Mouse (Mus musculus): Measurements from ENCODE around the gene Ubox5. TPM values are rescaled to one million over a fixed set of nuclear protein-coding genes. Genes with fewer than 3 reads are reported as not detected.

The Ubox5 gene
- polyA plus RNA-seq, 1 experiment from 2014 or later, result 2.6 TPM

DNA sequence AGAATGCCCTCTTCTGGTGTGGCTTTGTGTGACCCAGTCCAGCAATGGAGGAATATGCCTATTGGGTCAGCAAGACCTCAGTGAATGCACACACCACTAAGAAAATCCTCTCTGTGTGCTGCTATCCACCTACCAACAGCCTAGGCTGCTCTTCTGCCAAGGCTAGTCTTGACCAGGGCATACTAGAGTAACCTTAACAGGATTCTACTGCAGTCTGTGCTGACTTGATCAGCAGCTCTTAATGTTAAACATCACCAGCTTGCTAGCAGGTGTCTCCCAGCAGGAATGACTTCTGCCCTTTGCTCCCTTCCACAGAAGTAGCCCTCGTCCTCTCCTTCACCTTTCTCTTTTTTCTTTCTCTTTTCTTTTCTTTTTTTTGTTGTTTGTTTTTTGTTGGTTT, 73.5 kb downstream of the Ubox5 start:
- DNase-seq, result no peak
- TF ChIP-seq EP300 (IDR thresholded peaks at IDR 0.05; ENCODE audit: low read depth) (no peak), CTCF (IDR thresholded peaks at IDR 0.05; ENCODE audit: low read depth) (no peak)
- Histone ChIP-seq H3K9ac (replicated peaks) (no peak overlapping the region), H3K4me1 (ENCODE audit: insufficient read depth) (no peaks in the 10 kb centered on the region), H3K27me3 (ENCODE audit: insufficient read depth, low read length) (no peaks in the 10 kb centered on the region), H3K27ac (ENCODE audit: low read depth) (no peak overlapping the region), H3K36me3 (replicated peaks; ENCODE audit: insufficient read depth, low read length) (peaks cover 30% of the 10 kb centered on the region), H3K4me2 (ENCODE audit: low read depth, low read length) (no peak overlapping the region), H3K4me3 (ENCODE audit: low read depth, low read length) (no peak overlapping the region), H3K9me3 (ENCODE audit: low read length) (no peaks in the 10 kb centered on the region)
- WGBS (ENCODE audit: insufficient replicate concordance), result 82% methylated on average over 1 of the region's 1 CpGs
- no peak for ATAC-seq

GRCm38 (mm10) chr2:130554841-130555240, 75.0 kb downstream of the Ubox5 start:
- 77% methylated on average over 7 of the region's 7 CpGs for WGBS (ENCODE audit: insufficient replicate concordance)
- Histone ChIP-seq H3K27me3 (ENCODE audit: insufficient read depth, low read length) (no peaks in the 10 kb centered on the region), H3K4me1 (ENCODE audit: insufficient read depth) (no peaks in the 10 kb centered on the region), H3K9ac (replicated peaks) (no peak overlapping the region), H3K9me3 (ENCODE audit: low read length) (no peaks in the 10 kb centered on the region), H3K4me2 (ENCODE audit: low read depth, low read length) (no peak overlapping the region), H3K36me3 (replicated peaks; ENCODE audit: insufficient read depth, low read length) (peaks cover 36% of the 10 kb centered on the region), H3K4me3 (ENCODE audit: low read depth, low read length) (no peak overlapping the region), H3K27ac (ENCODE audit: low read depth) (no peak overlapping the region)
- DNase-seq (no peak), ATAC-seq (no peak)
- TF ChIP-seq CTCF (IDR thresholded peaks at IDR 0.05; ENCODE audit: low read depth), result no peak
- TF ChIP-seq EP300 (IDR thresholded peaks at IDR 0.05; ENCODE audit: low read depth), result no peak

DNA sequence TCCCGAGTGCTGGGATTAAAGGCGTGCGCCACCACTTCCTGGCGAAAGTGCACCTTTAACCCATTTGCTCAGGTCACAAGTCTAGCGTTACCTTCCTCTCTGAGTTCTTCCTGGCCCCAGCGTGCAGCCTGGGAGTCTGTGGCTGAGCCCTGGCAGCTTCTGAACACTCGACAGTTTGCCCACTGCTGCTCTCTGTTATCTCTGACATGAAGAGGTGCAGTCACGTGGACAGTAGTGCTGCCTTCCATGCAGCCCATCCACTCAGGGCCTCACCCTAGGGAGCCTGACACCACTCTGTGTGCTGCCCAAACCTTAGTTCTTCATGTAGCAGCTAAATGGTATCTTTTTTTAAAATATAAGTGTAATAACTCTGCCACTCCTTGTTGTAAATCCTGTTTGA, 82.9 kb downstream of the Ubox5 start:
- TF ChIP-seq EP300 (IDR thresholded peaks at IDR 0.05; ENCODE audit: low read depth) (no peak), CTCF (IDR thresholded peaks at IDR 0.05; ENCODE audit: low read depth) (no peak)
- Histone ChIP-seq H3K4me1 (ENCODE audit: insufficient read depth) (no peaks in the 10 kb centered on the region), H3K4me2 (ENCODE audit: low read depth, low read length) (no peak overlapping the region), H3K27me3 (ENCODE audit: insufficient read depth, low read length) (no peaks in the 10 kb centered on the region), H3K4me3 (ENCODE audit: low read depth, low read length) (no peak overlapping the region), H3K9me3 (ENCODE audit: low read length) (no peaks in the 10 kb centered on the region), H3K9ac (replicated peaks) (no peak overlapping the region), H3K36me3 (replicated peaks; ENCODE audit: insufficient read depth, low read length) (peaks cover 67% of the 10 kb centered on the region), H3K27ac (ENCODE audit: low read depth) (no peak overlapping the region)
- DNase-seq, result no peak
- peak; percentile 55 for ATAC-seq
- WGBS (ENCODE audit: insufficient replicate concordance), result 59% methylated on average over 8 of the region's 8 CpGs

- peaks cover 70% of the 10 kb centered on the region for H3K36me3 ChIP-seq (replicated peaks; ENCODE audit: insufficient read depth, low read length)
- H3K9me3 ChIP-seq (ENCODE audit: low read length), result no peaks in the 10 kb centered on the region
- DNase-seq (peak; percentile 31), ATAC-seq (peak; percentile 47)
- H3K27ac ChIP-seq (ENCODE audit: low read depth), result peak overlapping the region; percentile 57
- TF ChIP-seq CTCF (IDR thresholded peaks at IDR 0.05; ENCODE audit: low read depth), result no peak
- no peak overlapping the region for H3K9ac ChIP-seq (replicated peaks)
- 58% methylated on average over 9 of the region's 9 CpGs for WGBS (ENCODE audit: insufficient replicate concordance)
- no peaks in the 10 kb centered on the region for H3K27me3 ChIP-seq (ENCODE audit: insufficient read depth, low read length)
- H3K4me1 ChIP-seq (ENCODE audit: insufficient read depth), result no peaks in the 10 kb centered on the region
- H3K4me3 ChIP-seq (ENCODE audit: low read depth, low read length), result no peak overlapping the region
- no peak overlapping the region for H3K4me2 ChIP-seq (ENCODE audit: low read depth, low read length)
Observed at GRCm38 (mm10) chr2:130540266-130540665, 89.6 kb downstream of the Ubox5 start.

Other genes starting within 250 kb of the Ubox5 start
- gene Cpxm1, start 232.5 kb downstream of the Ubox5 start, polyA plus RNA-seq (2015; fragmentation: Nextera tagmentation; extraction: Ambion mirVana), result 1.4 and 1.7 TPM in 2 replicates
- gene Gm28372, start 224.8 kb downstream of the Ubox5 start, polyA plus RNA-seq (2015; fragmentation: Nextera tagmentation; extraction: Ambion mirVana), result not detected in 2 replicates
- gene 1700020A23Rik, start 224.8 kb downstream of the Ubox5 start, polyA plus RNA-seq (2015; fragmentation: Nextera tagmentation; extraction: Ambion mirVana), result not detected in 2 replicates
- gene Tmem239, start 223.6 kb downstream of the Ubox5 start, polyA plus RNA-seq (2015; fragmentation: Nextera tagmentation; extraction: Ambion mirVana), result not detected in 2 replicates
- gene Vps16, start 205.7 kb downstream of the Ubox5 start, polyA plus RNA-seq (2015; fragmentation: Nextera tagmentation; extraction: Ambion mirVana), result 19.4 and 22.8 TPM in 2 replicates
- gene Pced1a, start 205.3 kb downstream of the Ubox5 start, polyA plus RNA-seq (2015; fragmentation: Nextera tagmentation; extraction: Ambion mirVana), result 3.8 TPM in 2 replicates
- gene Ptpra, start 179.8 kb downstream of the Ubox5 start, polyA plus RNA-seq (2015; fragmentation: Nextera tagmentation; extraction: Ambion mirVana), result 18.4 and 18.7 TPM in 2 replicates
- 38.8 and 39.8 TPM in 2 replicates for gene Mrps26, start 66.3 kb downstream of the Ubox5 start, polyA plus RNA-seq (2015; fragmentation: Nextera tagmentation; extraction: Ambion mirVana)
- gene Oxt, start 53.9 kb downstream of the Ubox5 start, polyA plus RNA-seq (2015; fragmentation: Nextera tagmentation; extraction: Ambion mirVana), result not detected in 2 replicates
- gene Avp, start 47.5 kb downstream of the Ubox5 start, polyA plus RNA-seq (2015; fragmentation: Nextera tagmentation; extraction: Ambion mirVana), result not detected in 2 replicates
- 5.9 and 7.2 TPM in 2 replicates for gene Fastkd5, start within 50 bp of the Ubox5 start, polyA plus RNA-seq (2015; fragmentation: Nextera tagmentation; extraction: Ambion mirVana)
- gene Lzts3, start 12.8 kb upstream of the Ubox5 start, polyA plus RNA-seq (2015; fragmentation: Nextera tagmentation; extraction: Ambion mirVana), result 1.2 TPM in 2 replicates
- gene Ddrgk1, start 34.6 kb upstream of the Ubox5 start, polyA plus RNA-seq (2015; fragmentation: Nextera tagmentation; extraction: Ambion mirVana), result 71.4 and 71.8 TPM in 2 replicates
- gene Itpa, start 37.6 kb upstream of the Ubox5 start, polyA plus RNA-seq (2015; fragmentation: Nextera tagmentation; extraction: Ambion mirVana), result 30.4 and 31.2 TPM in 2 replicates
- gene Slc4a11, start 67.5 kb upstream of the Ubox5 start, polyA plus RNA-seq (2015; fragmentation: Nextera tagmentation; extraction: Ambion mirVana), result not detected in 2 replicates

Measured in liver, postnatal 0 days (tissue).